Mouse (Mus musculus) bone marrow, adult 2 months (tissue): ENCODE measurements at regions not wholly inside any gene's neighbourhood (a gene's known extent, or its start where the extent isn't known, plus 50 kb on each side); places are given as distances from the start of the nearest gene placed in this dataset.

Experiments
- H3K27ac ChIP-seq: fragments of 200-500 bp; 2 replicates; pipeline ENCODE4 v1.5.1; 2012; ENCODE audit warnings: low read depth, mild to moderate bottlenecking, control low read depth, inconsistent platforms, low read length; ENCODE audit not compliant: control insufficient read depth, poor library complexity, insufficient read depth
- H3K4me1 ChIP-seq: fragments of 200-500 bp; 2 replicates; pipeline ENCODE4 v1.6.1; 2011; ENCODE audit warnings: low read length; ENCODE audit not compliant: control insufficient read depth, insufficient read depth
- H3K4me3 ChIP-seq: fragments of 200-500 bp; replicated peaks from 2 replicates; pipeline ENCODE3; 2011; ENCODE audit warnings: mild to moderate bottlenecking, low read depth, low read length, control low read depth; ENCODE audit not compliant: control insufficient read depth
- CTCF ChIP-seq: fragments of 200-500 bp; IDR thresholded peaks from 2 replicates; pipeline ENCODE4 v1.5.1; 2011; ENCODE audit warnings: low read length, control low read depth; ENCODE audit not compliant: control insufficient read depth, insufficient read depth
- POLR2A ChIP-seq: fragments of 200-500 bp; IDR thresholded peaks from 2 replicates; pipeline ENCODE4 v1.6.1; 2011; ENCODE audit warnings: low read depth, mild to moderate bottlenecking, control low read depth, low read length, borderline replicate concordance; ENCODE audit not compliant: control insufficient read depth
- WGBS: fragments of 180-500 bp; shearing (Covaris S2); methylation state at CpG from one replicate; pipeline ENCODE4 v1.1.7; 2018; 5-methylcytosine and 5-hydroxymethylcytosine counted together

- H3K4me3 ChIP-seq, result no peak overlapping the region
- H3K27ac ChIP-seq, result no peak overlapping the region
- TF ChIP-seq CTCF (no peak), POLR2A (no peak)
- 91% methylated on average over 8 of the region's 8 CpGs for WGBS
- no peaks in the 10 kb centered on the region for H3K4me1 ChIP-seq
Measured at GRCm38 (mm10) chr3:149180129-149180528, 189.8 kb upstream of the Adgrl2 start.

GRCm38 (mm10) chr3:149179486-149180116, 189.2 kb upstream of the Adgrl2 start:
- no peak for TF ChIP-seq POLR2A
- TF ChIP-seq CTCF, result no peak
- 85% methylated on average over 11 of the region's 11 CpGs for WGBS
- Histone ChIP-seq H3K4me1 (no peaks in the 10 kb centered on the region), H3K27ac (no peak overlapping the region), H3K4me3 (no peak overlapping the region)

GRCm38 (mm10) chr3:149178891-149179290, 188.5 kb upstream of the Adgrl2 start:
- Histone ChIP-seq H3K27ac (no peak overlapping the region), H3K4me3 (no peak overlapping the region), H3K4me1 (no peaks in the 10 kb centered on the region)
- no peak for TF ChIP-seq CTCF
- TF ChIP-seq POLR2A, result no peak
- 84% methylated on average over 3 of the region's 3 CpGs for WGBS

- no peak overlapping the region for H3K27ac ChIP-seq
- no peak overlapping the region for H3K4me3 ChIP-seq
- 70% methylated on average over 11 of the region's 11 CpGs for WGBS
- H3K4me1 ChIP-seq, result peaks cover 2% of the 10 kb centered on the region; the same call in 1 of the 2 replicates
- TF ChIP-seq POLR2A (no peak), CTCF (no peak)
Measured at GRCm38 (mm10) chr3:149174689-149175390, 184.5 kb upstream of the Adgrl2 start.

- Histone ChIP-seq H3K27ac (no peak overlapping the region), H3K4me3 (no peak overlapping the region), H3K4me1 (peaks cover 2% of the 10 kb centered on the region; the same call in 1 of the 2 replicates)
- TF ChIP-seq POLR2A (no peak), CTCF (no peak)
- WGBS, result 8% methylated on average over 10 of the region's 10 CpGs
Measured at GRCm38 (mm10) chr3:149173537-149173936, 183.2 kb upstream of the Adgrl2 start.

- Histone ChIP-seq H3K4me1 (peaks cover 2% of the 10 kb centered on the region; the same call in 1 of the 2 replicates), H3K27ac (no peak overlapping the region), H3K4me3 (no peak overlapping the region)
- WGBS, result 81% methylated on average over 4 of the region's 4 CpGs
- no peak for TF ChIP-seq CTCF
- TF ChIP-seq POLR2A, result no peak
Measured at GRCm38 (mm10) chr3:149171766-149172165, 181.4 kb upstream of the Adgrl2 start.

GRCm38 (mm10) chr3:149170191-149170590, 179.8 kb upstream of the Adgrl2 start:
- no peak overlapping the region for H3K4me3 ChIP-seq
- WGBS, result 65% methylated on average over 7 of the region's 7 CpGs
- peaks cover 2% of the 10 kb centered on the region; the same call in 1 of the 2 replicates for H3K4me1 ChIP-seq
- TF ChIP-seq POLR2A (no peak), CTCF (no peak)
- H3K27ac ChIP-seq, result no peak overlapping the region

- 88% methylated on average over 12 of the region's 12 CpGs for WGBS
- no peak overlapping the region for H3K4me3 ChIP-seq
- TF ChIP-seq CTCF, result no peak
- no peak for TF ChIP-seq POLR2A
- peaks cover 2% of the 10 kb centered on the region; the same call in 1 of the 2 replicates for H3K4me1 ChIP-seq
- H3K27ac ChIP-seq, result no peak overlapping the region
Measured at GRCm38 (mm10) chr3:149169442-149169841, 179.1 kb upstream of the Adgrl2 start.

- TF ChIP-seq POLR2A, result no peak
- Histone ChIP-seq H3K27ac (no peak overlapping the region), H3K4me1 (peaks cover under 1% of the 10 kb centered on the region; the same call in 1 of the 2 replicates), H3K4me3 (no peak overlapping the region)
- 79% methylated on average over 3 of the region's 3 CpGs for WGBS
Measured at GRCm38 (mm10) chr3:149167997-149168396, 177.6 kb upstream of the Adgrl2 start.

GRCm38 (mm10) chr3:149164804-149165203, 174.4 kb upstream of the Adgrl2 start:
- TF ChIP-seq CTCF (no peak), POLR2A (no peak)

More at GRCm38 (mm10) chr3:149164804-149165203, 174.4 kb upstream of the Adgrl2 start:
- Histone ChIP-seq H3K27ac (no peak overlapping the region), H3K4me3 (no peak overlapping the region), H3K4me1 (no peaks in the 10 kb centered on the region)
- WGBS, result 93% methylated on average over 4 of the region's 4 CpGs
